Mouse (Mus musculus) left cerebral cortex, postnatal 10 days (tissue): ENCODE measurements at regions not wholly inside any gene's neighbourhood (a gene's known extent, or its start where the extent isn't known, plus 50 kb on each side); places are given as distances from the start of the nearest gene placed in this dataset.

Experiments used
- DNase-seq, 2 experiments: peaks; one replicate each; pipeline ENCODE4 v3.0.0; 2021 to 2022; ENCODE audit warnings: low spot score in 2 of 2, mixed read lengths in 1 of 2; ENCODE audit errors: extremely low spot score in 1 of 2
- intact Hi-C: fragments of 180-260 bp; cut with DNase I; formaldehyde crosslinking; loops from one replicate; pipeline ENCODE4 v1.15.1; 2025

GRCm38 (mm10) chr17:47196992-47197391 is 171.7 kb upstream of the Mrps10 start:
- intact Hi-C loops, result no loop called here
- DNase-seq, result no peak

GRCm38 (mm10) chr17:47195981-47196380 is 172.7 kb upstream of the Mrps10 start:
- intact Hi-C loops, result no loop called here
- DNase-seq, result no peak

GRCm38 (mm10) chr17:47194463-47195012 is 174.1 kb upstream of the Mrps10 start:
- no peak for DNase-seq
- intact Hi-C loops, result no loop called here

GRCm38 (mm10) chr17:47191416-47191815 is 177.3 kb upstream of the Mrps10 start:
- no peak for DNase-seq
- intact Hi-C loops, result no loop called here

- intact Hi-C loops, result no loop called here
- no peak for DNase-seq
These were observed 178.9 kb upstream of the Mrps10 start for GRCm38 (mm10) chr17:47189770-47190169.

- DNase-seq, result no peak
- intact Hi-C loops, result no loop called here
These were observed 173.8 kb upstream of the Ubr2 start for GRCm38 (mm10) chr17:47184148-47184547.

- DNase-seq, result peak in 1 of 2 experiments; percentile 63
- intact Hi-C loops, result no loop called here
These were observed 171.8 kb upstream of the Ubr2 start for GRCm38 (mm10) chr17:47182118-47182517.

GRCm38 (mm10) chr17:47179410-47179809 is 169.1 kb upstream of the Ubr2 start:
- DNase-seq, result no peak

GRCm38 (mm10) chr17:47178705-47179104 is 168.3 kb upstream of the Ubr2 start:
- DNase-seq, result no peak
- intact Hi-C loops, result no loop called here

More at GRCm38 (mm10) chr17:47179410-47179809, 169.1 kb upstream of the Ubr2 start:
- intact Hi-C loops, result no loop called here

- intact Hi-C loops, result no loop called here
- no peak for DNase-seq
These were observed 167.4 kb upstream of the Ubr2 start for GRCm38 (mm10) chr17:47177671-47178246.

- intact Hi-C loops, result no loop called here
- DNase-seq, result no peak
These were observed 166.0 kb upstream of the Ubr2 start for GRCm38 (mm10) chr17:47176328-47176727.

GRCm38 (mm10) chr17:47174748-47175215 is 164.4 kb upstream of the Ubr2 start:
- peak in 1 of 2 experiments; percentile 92 for DNase-seq
- intact Hi-C loops, result no loop called here

- no peak for DNase-seq
- intact Hi-C loops, result no loop called here
These were observed 161.4 kb upstream of the Ubr2 start for GRCm38 (mm10) chr17:47171801-47172200.

GRCm38 (mm10) chr17:47170978-47171593 is 160.7 kb upstream of the Ubr2 start:
- DNase-seq, result no peak
- intact Hi-C loops, result no loop called here

GRCm38 (mm10) chr17:47168105-47168504 is 157.7 kb upstream of the Ubr2 start:
- DNase-seq, result peak in 1 of 2 experiments; percentile 56
- intact Hi-C loops, result no loop called here

- DNase-seq, result no peak
- intact Hi-C loops, result no loop called here
These were observed 153.5 kb upstream of the Ubr2 start for GRCm38 (mm10) chr17:47163677-47164340.

- no peak for DNase-seq
- intact Hi-C loops, result no loop called here
These were observed 152.1 kb upstream of the Ubr2 start for GRCm38 (mm10) chr17:47162459-47162858.

- peak in 1 of 2 experiments; percentile 30 for DNase-seq
- intact Hi-C loops, result no loop called here
These were observed 145.9 kb upstream of the Ubr2 start for GRCm38 (mm10) chr17:47156237-47156636.

- intact Hi-C loops, result loop anchor here (5.0 kb wide), 1 partner anchor 61 kb away; no protein-coding TSS in a partner anchor
These were observed 141.4 kb upstream of the Ubr2 start for GRCm38 (mm10) chr17:47151557-47152278.

More at GRCm38 (mm10) chr17:47151557-47152278, 141.4 kb upstream of the Ubr2 start:
- peak; percentile 59 to 64 for DNase-seq
